ENCODE assay signal across 17 mouse cellular contexts in the genomic region with DNA sequence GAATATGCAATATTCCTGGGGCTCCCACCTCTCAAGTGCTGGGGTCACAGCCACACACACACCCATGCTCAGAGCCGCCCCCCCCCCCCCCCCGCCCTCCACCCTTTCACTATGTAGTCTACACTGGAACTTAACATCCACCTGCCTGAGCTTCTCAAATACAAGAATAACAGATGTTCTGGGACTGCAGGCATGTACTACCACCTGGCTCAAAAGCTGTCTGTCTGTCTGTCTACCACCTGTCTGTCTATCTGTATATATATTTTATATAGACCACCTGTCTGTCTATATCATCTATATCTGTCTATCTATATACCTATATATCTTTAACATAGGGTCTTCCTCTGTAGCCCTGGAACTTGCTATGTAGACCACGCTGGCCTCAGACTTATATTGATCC. TPM values are rescaled to one million over a fixed set of nuclear protein-coding genes. Genes with fewer than 3 reads are reported as not detected.
DNase-seq lines count a peak whose midpoint lies in the region; ATAC-seq and TF ChIP-seq lines count a peak whose summit lies in the region.
"Had no signal": no experiment of that assay in that cellular context is flagged by ENCODE, and none has a peak within 500 bp of the region (broad histone marks: within the 10 kb centered on the region; RNA-seq: fewer than 3 reads in every experiment).

No protein-coding gene starts in this region.

- H3K9me3 ChIP-seq in lung, embryonic 15.5 days = no peaks in the 10 kb centered on the region
- no peaks in the 10 kb centered on the region for H3K9me3 ChIP-seq in intestine, embryonic 16.5 days (ENCODE audit: control insufficient read depth, low read length)
- no peaks in the 10 kb centered on the region for H3K9me3 ChIP-seq in liver, postnatal 0 days (ENCODE audit: low read length)
- H3K9me3 ChIP-seq in midbrain, postnatal 0 days (ENCODE audit: low read length) = no peaks in the 10 kb centered on the region
- H3K9me3 ChIP-seq: embryonic facial prominence, embryonic 15.5 days; G1E; heart, embryonic 13.5 days; hindbrain, embryonic 13.5 days; limb, embryonic 10.5 days; midbrain, embryonic 13.5 days had no signal

- H3K9ac ChIP-seq in lung, embryonic 15.5 days = no peak overlapping the region
- H3K9ac ChIP-seq in intestine, embryonic 16.5 days (ENCODE audit: low read depth, low read length) = no peak overlapping the region
- peak overlapping the region; percentile 38; the same call in 1 of the 2 replicates for H3K9ac ChIP-seq in liver, postnatal 0 days (replicated peaks)
- H3K9ac ChIP-seq in midbrain, postnatal 0 days (replicated peaks; ENCODE audit: low read length, poor library complexity, severe bottlenecking) = no peak overlapping the region
- H3K9ac ChIP-seq: embryonic facial prominence, embryonic 15.5 days; hindbrain, embryonic 13.5 days; midbrain, embryonic 13.5 days had no signal

- peaks cover 17% of the 10 kb centered on the region for H3K4me1 ChIP-seq in lung, embryonic 15.5 days
- peaks cover 17% of the 10 kb centered on the region; the same call in 1 of the 2 replicates for H3K4me1 ChIP-seq in intestine, embryonic 16.5 days (ENCODE audit: control insufficient read depth, insufficient read depth, low read length)
- H3K4me1 ChIP-seq in liver, postnatal 0 days (ENCODE audit: insufficient read depth) = peaks cover 15% of the 10 kb centered on the region
- H3K4me1 ChIP-seq in midbrain, postnatal 0 days (ENCODE audit: insufficient read depth, low read length) = 0 out of 2 replicates have a peak, but pooled peaks cover 3% of the 10 kb centered on the region

- peak overlapping the region; percentile 44; the same call in 1 of the 2 replicates for H3K4me2 ChIP-seq in lung, embryonic 15.5 days
- H3K4me2 ChIP-seq in intestine, embryonic 16.5 days (ENCODE audit: low read depth, low read length) = peak overlapping the region; percentile 53; the same call in 1 of the 2 replicates
- H3K4me2 ChIP-seq in liver, postnatal 0 days (ENCODE audit: low read depth, low read length) = peak overlapping the region; percentile 62
- H3K4me2 ChIP-seq in midbrain, postnatal 0 days (ENCODE audit: low read depth, low read length, poor library complexity, severe bottlenecking) = no peak overlapping the region
- H3K4me2 ChIP-seq: hindbrain, embryonic 13.5 days; midbrain, embryonic 13.5 days had no signal

- TF ChIP-seq EP300 in liver, postnatal 0 days (IDR thresholded peaks at IDR 0.05; ENCODE audit: low read depth) = no peak

- H3K27me3 ChIP-seq in lung, embryonic 15.5 days = no peaks in the 10 kb centered on the region
- no peaks in the 10 kb centered on the region for H3K27me3 ChIP-seq in intestine, embryonic 16.5 days (replicated peaks; ENCODE audit: control insufficient read depth, insufficient read depth, low read length)
- H3K27me3 ChIP-seq in liver, postnatal 0 days (ENCODE audit: insufficient read depth, low read length) = no peaks in the 10 kb centered on the region
- H3K27me3 ChIP-seq in midbrain, postnatal 0 days (ENCODE audit: insufficient read depth, low read length) = no peaks in the 10 kb centered on the region
- H3K27me3 ChIP-seq: embryonic facial prominence, embryonic 15.5 days; heart, embryonic 13.5 days; hindbrain, embryonic 13.5 days; midbrain, embryonic 13.5 days had no signal

- DNase-seq in lung, postnatal 4 days = no peak
- DNase-seq in liver, postnatal 0 days = no peak
- DNase-seq in cerebellum, postnatal 10 days = no peak
- no peak for DNase-seq in midbrain, postnatal 0 days (ENCODE audit: low spot score)
- no peak for DNase-seq in frontal cortex, postnatal 25 days (ENCODE audit: low spot score in 2 of 2)
- DNase-seq: adrenal gland, postnatal 14 days; cerebellum, adult 11 months; cerebellum, postnatal 14 days had no signal

- TF ChIP-seq CTCF in liver, postnatal 0 days (IDR thresholded peaks at IDR 0.05; ENCODE audit: low read depth) = no peak
- no peak for TF ChIP-seq CTCF in midbrain, postnatal 0 days (IDR thresholded peaks at IDR 0.05)

- no peaks in the 10 kb centered on the region for H3K36me3 ChIP-seq in lung, embryonic 15.5 days
- H3K36me3 ChIP-seq in intestine, embryonic 16.5 days (ENCODE audit: control insufficient read depth, insufficient read depth, low read length) = no peaks in the 10 kb centered on the region
- no peaks in the 10 kb centered on the region for H3K36me3 ChIP-seq in liver, postnatal 0 days (replicated peaks; ENCODE audit: insufficient read depth, low read length)
- H3K36me3 ChIP-seq in midbrain, postnatal 0 days (ENCODE audit: insufficient read depth, low read length) = no peaks in the 10 kb centered on the region
- H3K36me3 ChIP-seq: embryonic facial prominence, embryonic 15.5 days; G1E; heart, embryonic 13.5 days; hindbrain, embryonic 13.5 days; limb, embryonic 10.5 days; midbrain, embryonic 13.5 days had no signal

- WGBS in lung, embryonic 15.5 days = 55% methylated on average over 3 of the region's 3 CpGs
- WGBS in intestine, embryonic 16.5 days = 71% methylated on average over 3 of the region's 3 CpGs
- WGBS in liver, postnatal 0 days (ENCODE audit: insufficient replicate concordance) = 38% methylated on average over 2 of the region's 3 CpGs
- 84% methylated on average over 2 of the region's 3 CpGs for WGBS in midbrain, postnatal 0 days

- H3K27ac ChIP-seq in lung, embryonic 15.5 days = no peak overlapping the region
- peak overlapping the region; percentile 94 for H3K27ac ChIP-seq in intestine, embryonic 16.5 days (ENCODE audit: low read length)
- peak overlapping the region; percentile 88 for H3K27ac ChIP-seq in liver, postnatal 0 days (ENCODE audit: low read depth)
- no peak overlapping the region for H3K27ac ChIP-seq in midbrain, postnatal 0 days (ENCODE audit: low read depth, low read length)
- H3K27ac ChIP-seq: heart, embryonic 13.5 days; hindbrain, embryonic 13.5 days; limb, embryonic 10.5 days; midbrain, embryonic 13.5 days had no signal

- H3K4me3 ChIP-seq in lung, embryonic 15.5 days = no peak overlapping the region
- no peak overlapping the region for H3K4me3 ChIP-seq in intestine, embryonic 16.5 days (ENCODE audit: low read length)
- H3K4me3 ChIP-seq in liver, postnatal 0 days (ENCODE audit: low read depth, low read length) = peak overlapping the region; percentile 2; the same call in 1 of the 2 replicates
- no peak overlapping the region for H3K4me3 ChIP-seq in midbrain, postnatal 0 days (ENCODE audit: low read depth, low read length)
- H3K4me3 ChIP-seq: embryonic facial prominence, embryonic 15.5 days; heart, embryonic 13.5 days; hindbrain, embryonic 13.5 days; limb, embryonic 10.5 days; midbrain, embryonic 13.5 days had no signal

- no peak for ATAC-seq in lung, embryonic 15.5 days (ENCODE audit: borderline replicate concordance, extremely low read depth, low FRiP score, low TSS enrichment)
- ATAC-seq in intestine, embryonic 16.5 days = no peak
- peak; percentile 47 for ATAC-seq in liver, postnatal 0 days
- ATAC-seq in midbrain, postnatal 0 days (ENCODE audit: low FRiP score) = no peak
- ATAC-seq: activated CD4-positive, CD25-positive, alpha-beta regulatory T cell, adult 4 months; midbrain, embryonic 13.5 days had no signal

RNA-seq across cellular contexts. Expression of gene Lima1, which starts 16.1 kb away (rescaled TPM):
- 37.9 and 43.6 TPM in 2 replicates for polyA plus RNA-seq in lung, embryonic 15.5 days (2015; fragmentation: Nextera tagmentation; extraction: Ambion mirVana)
- 105 and 112 TPM in 2 replicates for polyA plus RNA-seq in intestine, embryonic 16.5 days (2015; fragmentation: Nextera tagmentation; extraction: Ambion mirVana)
- 14.8 and 15.0 TPM in 2 replicates for polyA plus RNA-seq in liver, postnatal 0 days (2015; fragmentation: Nextera tagmentation; extraction: Ambion mirVana)
- total RNA-seq in midbrain, postnatal 0 days (2014; rRNA removed) = 6.4 and 8.7 TPM in 2 replicates
- 6.7 and 7.8 TPM in 2 replicates for polyA plus RNA-seq in midbrain, postnatal 0 days (2015; fragmentation: Nextera tagmentation; extraction: Ambion mirVana)

Comparison
In these comparisons a context has a peak if more than half of its experiments do, and no peak if none do; other contexts are left out.
1. H3K27ac ChIP-seq: peak in intestine, embryonic 16.5 days (single experiment) and liver, postnatal 0 days (single experiment); none in lung, embryonic 15.5 days (single experiment) and midbrain, postnatal 0 days (single experiment).